Mouse (Mus musculus): ENCODE data around the gene Sri. TPM values are rescaled to one million over a fixed set of nuclear protein-coding genes. Genes with fewer than 3 reads are reported as not detected.
"Not testable (repeated sequence)": the region's sequence is repeated elsewhere in the genome, so short reads cannot be mapped to it uniquely, and the experiment has no call there.

The Sri gene
- 189 and 196 TPM in 2 replicates for polyA plus RNA-seq (2016; fragmentation: Nextera tagmentation; extraction: Ambion mirVana)

GRCm38 (mm10) chr5:8045855-8046254 lies at the start of gene Sri:
TSS of gene Sri (plus strand) at chr5:8046078.
- no peak within 1 kb of the TSS for H3K4me3 ChIP-seq
- no peaks in the 10 kb centered on the region for H3K36me3 ChIP-seq
- 88% methylated on average over 6 of the region's 6 CpGs for WGBS
- H3K27ac ChIP-seq (replicated peaks), result no peak within 1 kb of the TSS
- DNase-seq (ENCODE audit: low spot score), result no peak
- no peaks in the 10 kb centered on the region for H3K27me3 ChIP-seq (ENCODE audit: low read depth, poor library complexity, severe bottlenecking)
- no peaks in the 10 kb centered on the region for H3K9me3 ChIP-seq (replicated peaks)
- no peaks in the 10 kb centered on the region for H3K4me1 ChIP-seq

DNA sequence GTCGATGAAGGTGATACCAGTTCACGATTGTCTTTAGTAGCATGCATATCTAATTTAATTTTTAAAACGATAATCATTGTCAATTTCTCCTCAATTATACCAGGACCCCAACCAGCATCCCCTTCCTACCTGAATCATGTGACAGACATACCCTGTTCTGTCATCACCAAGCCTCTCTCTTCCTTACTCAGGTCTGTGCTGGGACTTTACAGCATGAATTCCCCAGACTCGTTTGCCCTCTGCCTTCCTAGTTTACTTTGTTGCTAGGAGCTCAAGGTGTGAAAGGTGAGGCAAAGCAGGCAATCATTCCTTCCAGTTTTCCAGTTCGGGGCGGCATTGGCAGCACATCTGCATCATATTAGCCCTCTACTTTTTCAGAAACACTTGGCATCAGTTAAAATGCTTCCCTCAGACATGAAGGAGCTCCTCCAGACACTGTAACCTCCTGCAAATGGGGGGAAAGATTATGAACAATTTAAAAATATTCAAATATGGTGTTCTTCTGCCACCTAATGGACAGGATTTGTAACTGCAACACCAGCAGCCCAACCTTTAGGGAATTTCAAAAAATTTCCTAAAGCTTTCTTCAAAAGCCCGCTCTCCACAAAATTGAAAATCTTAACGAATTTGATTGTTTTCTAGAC lies 49.4 kb upstream of the Sri start:
- no peak overlapping the region for H3K4me3 ChIP-seq
- H3K4me1 ChIP-seq, result no peaks in the 10 kb centered on the region
- no peaks in the 10 kb centered on the region for H3K9me3 ChIP-seq (replicated peaks)
- no peaks in the 10 kb centered on the region for H3K27me3 ChIP-seq (ENCODE audit: low read depth, poor library complexity, severe bottlenecking)
- no peaks in the 10 kb centered on the region for H3K36me3 ChIP-seq
- WGBS, result 65% methylated on average over 8 of the region's 8 CpGs
- no peak overlapping the region for H3K27ac ChIP-seq (replicated peaks)
- peak; percentile 14 for DNase-seq (ENCODE audit: low spot score)

DNA sequence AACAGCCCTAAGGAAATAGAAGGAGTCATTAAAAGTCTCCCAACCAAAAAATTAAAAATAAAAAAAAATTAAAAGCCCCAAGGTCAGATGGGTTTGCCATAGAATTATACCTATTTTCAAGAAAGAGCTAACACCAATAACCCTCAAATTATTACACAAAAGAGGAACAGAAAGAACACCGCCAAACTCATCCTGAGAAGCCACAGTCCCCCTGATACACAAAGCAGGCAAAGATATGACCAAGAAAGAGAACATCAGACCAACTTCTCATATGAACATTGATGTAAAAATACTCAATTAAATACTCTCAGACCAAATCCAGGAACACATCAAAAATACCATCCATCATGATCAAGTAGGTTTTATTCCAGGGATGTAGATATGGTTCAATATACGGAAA lies 48.8 kb upstream of the Sri start:
- WGBS, result 94% methylated on average over 2 of the region's 2 CpGs
- DNase-seq (ENCODE audit: low spot score), result no peak
- H3K36me3 ChIP-seq, result no peaks in the 10 kb centered on the region
- H3K9me3 ChIP-seq (replicated peaks), result no peaks in the 10 kb centered on the region
- no peak overlapping the region for H3K27ac ChIP-seq (replicated peaks)
- no peak overlapping the region for H3K4me3 ChIP-seq
- no peaks in the 10 kb centered on the region for H3K27me3 ChIP-seq (ENCODE audit: low read depth, poor library complexity, severe bottlenecking)
- no peaks in the 10 kb centered on the region for H3K4me1 ChIP-seq

DNA sequence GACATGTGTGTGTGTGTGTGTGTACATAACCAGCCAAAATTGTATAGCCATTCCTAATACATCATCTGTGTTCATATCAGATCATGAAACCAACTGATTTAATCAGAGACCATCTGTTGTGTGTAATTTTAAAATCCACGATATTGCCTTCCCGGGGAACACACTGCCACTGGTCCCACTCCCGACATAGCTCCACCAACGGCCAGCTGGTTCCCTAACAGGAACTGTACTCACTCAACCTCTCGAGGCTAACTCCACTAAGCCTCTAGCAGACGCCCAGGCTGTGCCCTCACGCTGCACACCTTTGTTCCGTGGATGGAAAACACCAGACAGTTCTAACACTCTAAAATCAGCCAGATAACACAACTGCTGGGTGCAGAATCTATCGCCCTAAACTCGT lies 45.4 kb upstream of the Sri start:
- no peaks in the 10 kb centered on the region for H3K36me3 ChIP-seq
- H3K27me3 ChIP-seq (ENCODE audit: low read depth, poor library complexity, severe bottlenecking), result no peaks in the 10 kb centered on the region
- no peak overlapping the region for H3K4me3 ChIP-seq
- no peaks in the 10 kb centered on the region for H3K9me3 ChIP-seq (replicated peaks)
- no peaks in the 10 kb centered on the region for H3K4me1 ChIP-seq
- no peak for DNase-seq (ENCODE audit: low spot score)
- no peak overlapping the region for H3K27ac ChIP-seq (replicated peaks)
- WGBS, result 88% methylated on average over 10 of the region's 10 CpGs

- Histone ChIP-seq H3K4me1 (no peaks in the 10 kb centered on the region), H3K27me3 (ENCODE audit: low read depth, poor library complexity, severe bottlenecking) (no peaks in the 10 kb centered on the region), H3K36me3 (no peaks in the 10 kb centered on the region), H3K9me3 (replicated peaks) (no peaks in the 10 kb centered on the region), H3K27ac (replicated peaks) (no peak overlapping the region), H3K4me3 (no peak overlapping the region)
- no peak for DNase-seq (ENCODE audit: low spot score)
Observed at GRCm38 (mm10) chr5:8002827-8003226, 43.1 kb upstream of the Sri start.

- peaks cover 6% of the 10 kb centered on the region; the same call in 1 of the 2 replicates for H3K9me3 ChIP-seq (replicated peaks)
- no peak overlapping the region for H3K27ac ChIP-seq (replicated peaks)
- H3K4me3 ChIP-seq, result no peak overlapping the region
- DNase-seq (ENCODE audit: low spot score), result no peak
- no peaks in the 10 kb centered on the region for H3K4me1 ChIP-seq
- no peaks in the 10 kb centered on the region for H3K36me3 ChIP-seq
- H3K27me3 ChIP-seq (ENCODE audit: low read depth, poor library complexity, severe bottlenecking), result no peaks in the 10 kb centered on the region
- WGBS, result 78% methylated on average over 3 of the region's 3 CpGs
Observed at GRCm38 (mm10) chr5:8013276-8013675, 32.6 kb upstream of the Sri start.

DNA sequence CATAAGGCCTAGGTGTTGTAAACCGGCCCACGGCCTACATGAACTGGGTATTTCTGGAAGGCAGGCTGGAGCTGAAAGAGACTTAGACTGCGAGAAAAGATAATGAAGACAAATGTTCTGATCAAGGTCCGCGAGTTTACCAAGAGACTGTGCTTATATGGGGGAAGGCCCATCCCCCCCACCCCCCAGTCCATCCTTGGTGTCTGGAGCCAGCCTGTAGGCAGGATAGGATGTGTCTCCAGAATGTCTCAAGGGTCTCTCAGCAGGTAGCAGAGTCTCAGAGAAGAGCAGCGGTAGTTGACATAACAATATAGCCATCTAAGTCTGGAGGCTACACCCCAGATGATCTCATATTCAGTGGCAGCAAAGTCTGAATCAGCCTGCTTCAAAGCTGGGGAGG lies 11.3 kb upstream of the Sri start:
- not testable (repeated sequence) for DNase-seq (ENCODE audit: low spot score); H3K4me3 ChIP-seq; H3K9me3 ChIP-seq (replicated peaks); H3K27ac ChIP-seq (replicated peaks); H3K4me1 ChIP-seq; H3K27me3 ChIP-seq (ENCODE audit: low read depth, poor library complexity, severe bottlenecking); H3K36me3 ChIP-seq
- 90% methylated on average over 6 of the region's 6 CpGs for WGBS

DNA sequence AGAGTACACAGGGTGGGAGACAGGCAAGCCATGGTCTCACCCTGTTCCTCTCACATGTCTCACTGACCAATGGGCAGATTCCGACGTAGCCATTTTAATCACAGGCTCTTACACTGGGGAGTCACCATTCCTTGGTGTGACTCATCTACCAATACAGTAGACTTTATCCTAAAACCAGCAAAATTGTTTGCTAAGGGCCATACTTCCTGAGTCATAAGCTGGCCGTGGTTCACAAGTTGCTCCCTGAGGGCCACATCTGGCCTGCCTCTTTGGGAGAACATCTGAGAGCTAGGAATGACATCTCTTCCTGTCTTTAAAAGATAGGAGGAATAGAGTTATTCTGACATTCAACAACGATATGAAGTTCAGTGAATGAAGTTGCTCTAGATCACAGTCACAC lies 7.9 kb downstream of the Sri start:
- no peaks in the 10 kb centered on the region for H3K9me3 ChIP-seq (replicated peaks)
- no peak overlapping the region for H3K4me3 ChIP-seq
- WGBS, result 91% methylated on average over 4 of the region's 4 CpGs
- peaks cover 20% of the 10 kb centered on the region for H3K4me1 ChIP-seq
- H3K27ac ChIP-seq (replicated peaks), result no peak overlapping the region
- peaks cover 5% of the 10 kb centered on the region; the same call in 1 of the 2 replicates for H3K36me3 ChIP-seq
- H3K27me3 ChIP-seq (ENCODE audit: low read depth, poor library complexity, severe bottlenecking), result no peaks in the 10 kb centered on the region
- DNase-seq (ENCODE audit: low spot score), result no peak

DNA sequence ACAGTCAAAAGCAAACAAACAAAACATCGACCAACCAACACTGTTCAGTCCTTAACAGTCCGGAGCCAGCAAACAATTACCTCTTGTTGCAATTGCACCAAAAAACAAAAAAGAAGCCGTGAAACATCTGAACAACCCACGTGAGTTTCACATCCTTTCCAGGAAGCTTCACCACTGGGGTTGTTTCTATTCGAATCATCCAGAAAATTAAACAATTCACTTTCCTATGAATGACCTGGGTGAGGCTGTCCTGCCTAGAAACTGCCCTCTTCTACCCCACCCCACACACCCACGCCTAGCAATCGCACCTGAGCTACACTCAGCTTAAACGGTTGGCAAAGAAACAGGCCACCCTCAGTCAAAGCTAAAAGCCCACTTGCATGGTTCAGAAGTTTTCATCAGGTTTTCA lies 9.8 kb downstream of the Sri start:
- no peaks in the 10 kb centered on the region for H3K9me3 ChIP-seq (replicated peaks)
- WGBS, result 51% methylated on average over 8 of the region's 8 CpGs
- no peak for DNase-seq (ENCODE audit: low spot score)
- no peaks in the 10 kb centered on the region for H3K27me3 ChIP-seq (ENCODE audit: low read depth, poor library complexity, severe bottlenecking)
- peak overlapping the region; percentile 82 for H3K4me3 ChIP-seq
- H3K4me1 ChIP-seq, result peaks cover 20% of the 10 kb centered on the region
- peak overlapping the region; percentile 98 for H3K27ac ChIP-seq (replicated peaks)
- peaks cover 19% of the 10 kb centered on the region for H3K36me3 ChIP-seq

- peak overlapping the region; percentile 98 for H3K27ac ChIP-seq (replicated peaks)
- H3K27me3 ChIP-seq (ENCODE audit: low read depth, poor library complexity, severe bottlenecking), result no peaks in the 10 kb centered on the region
- peak; percentile 78 for DNase-seq (ENCODE audit: low spot score)
- peak overlapping the region; percentile 82 for H3K4me3 ChIP-seq
- H3K36me3 ChIP-seq, result peaks cover 25% of the 10 kb centered on the region
- under 1% methylated on average over 58 of the region's 60 CpGs for WGBS
- no peaks in the 10 kb centered on the region for H3K9me3 ChIP-seq (replicated peaks)
- peaks cover 20% of the 10 kb centered on the region for H3K4me1 ChIP-seq
Observed at GRCm38 (mm10) chr5:8056141-8057017, 10.5 kb downstream of the Sri start.

- H3K27me3 ChIP-seq (ENCODE audit: low read depth, poor library complexity, severe bottlenecking), result no peaks in the 10 kb centered on the region
- peak overlapping the region; percentile 98 for H3K27ac ChIP-seq (replicated peaks)
- no peaks in the 10 kb centered on the region for H3K9me3 ChIP-seq (replicated peaks)
- H3K36me3 ChIP-seq, result peaks cover 27% of the 10 kb centered on the region
- no peak for DNase-seq (ENCODE audit: low spot score)
- H3K4me1 ChIP-seq, result peaks cover 20% of the 10 kb centered on the region
- 72% methylated on average over 5 of the region's 5 CpGs for WGBS
- peak overlapping the region; percentile 82 for H3K4me3 ChIP-seq
Observed at GRCm38 (mm10) chr5:8057018-8057323, 11.1 kb downstream of the Sri start.

DNA sequence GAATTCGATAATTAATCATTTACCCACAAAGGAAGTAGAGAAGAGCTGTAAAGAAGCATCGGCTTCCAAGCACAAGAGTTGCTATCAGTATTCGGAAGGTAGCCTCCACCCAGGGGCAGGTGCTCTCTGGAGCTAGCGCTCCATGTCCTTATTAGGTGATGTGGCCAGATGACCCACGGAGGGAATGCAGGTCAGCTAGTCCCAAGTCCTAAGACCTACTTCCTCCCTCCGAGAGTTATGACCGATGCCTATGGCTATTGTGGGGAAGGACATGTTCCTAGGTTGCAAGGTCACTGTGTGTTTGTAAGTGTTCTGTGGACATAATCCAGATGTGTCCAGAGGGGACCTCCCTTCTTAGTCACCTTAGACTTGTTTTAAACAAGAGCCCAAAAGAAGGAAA lies 12.2 kb downstream of the Sri start:
- WGBS, result 94% methylated on average over 7 of the region's 7 CpGs
- H3K27me3 ChIP-seq (ENCODE audit: low read depth, poor library complexity, severe bottlenecking), result no peaks in the 10 kb centered on the region
- H3K4me3 ChIP-seq, result no peak overlapping the region
- no peak overlapping the region for H3K27ac ChIP-seq (replicated peaks)
- H3K36me3 ChIP-seq, result peaks cover 32% of the 10 kb centered on the region
- no peak for DNase-seq (ENCODE audit: low spot score)
- H3K4me1 ChIP-seq, result peaks cover 20% of the 10 kb centered on the region
- H3K9me3 ChIP-seq (replicated peaks), result no peaks in the 10 kb centered on the region

GRCm38 (mm10) chr5:8062469-8062868 lies 16.6 kb downstream of the Sri start:
- Histone ChIP-seq H3K9me3 (replicated peaks) (no peaks in the 10 kb centered on the region), H3K27me3 (ENCODE audit: low read depth, poor library complexity, severe bottlenecking) (no peaks in the 10 kb centered on the region), H3K4me3 (no peak overlapping the region), H3K36me3 (peaks cover 76% of the 10 kb centered on the region), H3K27ac (replicated peaks) (no peak overlapping the region), H3K4me1 (peaks cover under 1% of the 10 kb centered on the region)
- no peak for DNase-seq (ENCODE audit: low spot score)
- 97% methylated on average over 2 of the region's 2 CpGs for WGBS
